Mouse (Mus musculus) neural tube, embryonic 12.5 days (tissue): ENCODE data around the gene Grhl3. TPM values are rescaled to one million over a fixed set of nuclear protein-coding genes. Genes with fewer than 3 reads are reported as not detected.

ENCODE experiments used
- ATAC-seq: fragments of 200-750 bp; cut with Nextera tagmentation; 2 replicates; pipeline ENCODE4 v1.8.0; 2017; ENCODE audit warnings: low read depth, mild to moderate bottlenecking, moderate TSS enrichment, moderate library complexity; ENCODE audit not compliant: low FRiP score
- H3K27ac ChIP-seq: fragments of 300-500 bp; sonication (generic); 2 replicates; pipeline ENCODE4 v1.5.1; 2016
- H3K27me3 ChIP-seq: fragments of 300-500 bp; sonication (generic); replicated peaks from 2 replicates; pipeline ENCODE4 v1.6.1; 2016; ENCODE audit warnings: mild to moderate bottlenecking
- H3K36me3 ChIP-seq: fragments of 300-500 bp; sonication (generic); 2 replicates; pipeline ENCODE4 v1.6.1; 2016; ENCODE audit warnings: mild to moderate bottlenecking
- H3K4me1 ChIP-seq: fragments of 300-500 bp; sonication (generic); 2 replicates; pipeline ENCODE4 v1.6.1; 2016
- H3K4me2 ChIP-seq: fragments of 300-500 bp; sonication (generic); replicated peaks from 2 replicates; pipeline ENCODE4 v1.6.1; 2016; ENCODE audit warnings: mild to moderate bottlenecking
- H3K4me3 ChIP-seq: fragments of 300-500 bp; sonication (generic); 2 replicates; pipeline ENCODE4 v1.5.1; 2016
- H3K9ac ChIP-seq: fragments of 300-500 bp; sonication (generic); 2 replicates; pipeline ENCODE4 v1.6.1; 2016; ENCODE audit warnings: mild to moderate bottlenecking
- H3K9me3 ChIP-seq: fragments of 300-500 bp; sonication (generic); 2 replicates; pipeline ENCODE4 v1.6.1; 2016; ENCODE audit warnings: mild to moderate bottlenecking
- WGBS: fragments of 180-500 bp; shearing (Covaris S2); methylation state at CpG from one replicate; pipeline ENCODE4 v1.1.7; 2016; 5-methylcytosine and 5-hydroxymethylcytosine counted together
- microRNA-seq: library from miRNA; unstranded; fragments of <30 nt; microRNA quantifications from one replicate; pipeline ENCODE4, GENCODE M21; 2017
- polyA plus RNA-seq: library from polyadenylated mRNA; unstranded; fragments of >200 nt; fragmentation: Nextera tagmentation; extraction: Ambion mirVana; gene quantifications from 2 replicates; pipeline ENCODE4 v1.2.1, GENCODE M21; 2016

The Grhl3 gene
- polyA plus RNA-seq, 1 experiment from 2014 or later, result 1.9 TPM

- H3K27me3 ChIP-seq, result no peaks in the 10 kb centered on the region
- 11% methylated on average over 18 of the region's 18 CpGs for WGBS
- no peaks in the 10 kb centered on the region for H3K36me3 ChIP-seq
- no peak overlapping the region for H3K4me3 ChIP-seq
- H3K27ac ChIP-seq, result no peak overlapping the region
- no peak overlapping the region for H3K9ac ChIP-seq
- H3K9me3 ChIP-seq, result 0 out of 2 replicates have a peak, but pooled peaks cover 5% of the 10 kb centered on the region
- peak overlapping the region; percentile 99 for H3K4me2 ChIP-seq
- H3K4me1 ChIP-seq, result peaks cover 16% of the 10 kb centered on the region
- ATAC-seq, result no peak
These were observed 77.6 kb downstream of the Grhl3 start for GRCm38 (mm10) chr4:135495810-135496209.

GRCm38 (mm10) chr4:135495397-135495791 is 78.0 kb downstream of the Grhl3 start:
- Histone ChIP-seq H3K9ac (no peak overlapping the region), H3K4me2 (peak overlapping the region; percentile 99), H3K27ac (no peak overlapping the region), H3K4me3 (peak overlapping the region; percentile 68), H3K9me3 (0 out of 2 replicates have a peak, but pooled peaks cover under 1% of the 10 kb centered on the region), H3K27me3 (no peaks in the 10 kb centered on the region), H3K4me1 (peaks cover 16% of the 10 kb centered on the region), H3K36me3 (no peaks in the 10 kb centered on the region)
- 16% methylated on average over 9 of the region's 9 CpGs for WGBS
- ATAC-seq, result no peak

DNA sequence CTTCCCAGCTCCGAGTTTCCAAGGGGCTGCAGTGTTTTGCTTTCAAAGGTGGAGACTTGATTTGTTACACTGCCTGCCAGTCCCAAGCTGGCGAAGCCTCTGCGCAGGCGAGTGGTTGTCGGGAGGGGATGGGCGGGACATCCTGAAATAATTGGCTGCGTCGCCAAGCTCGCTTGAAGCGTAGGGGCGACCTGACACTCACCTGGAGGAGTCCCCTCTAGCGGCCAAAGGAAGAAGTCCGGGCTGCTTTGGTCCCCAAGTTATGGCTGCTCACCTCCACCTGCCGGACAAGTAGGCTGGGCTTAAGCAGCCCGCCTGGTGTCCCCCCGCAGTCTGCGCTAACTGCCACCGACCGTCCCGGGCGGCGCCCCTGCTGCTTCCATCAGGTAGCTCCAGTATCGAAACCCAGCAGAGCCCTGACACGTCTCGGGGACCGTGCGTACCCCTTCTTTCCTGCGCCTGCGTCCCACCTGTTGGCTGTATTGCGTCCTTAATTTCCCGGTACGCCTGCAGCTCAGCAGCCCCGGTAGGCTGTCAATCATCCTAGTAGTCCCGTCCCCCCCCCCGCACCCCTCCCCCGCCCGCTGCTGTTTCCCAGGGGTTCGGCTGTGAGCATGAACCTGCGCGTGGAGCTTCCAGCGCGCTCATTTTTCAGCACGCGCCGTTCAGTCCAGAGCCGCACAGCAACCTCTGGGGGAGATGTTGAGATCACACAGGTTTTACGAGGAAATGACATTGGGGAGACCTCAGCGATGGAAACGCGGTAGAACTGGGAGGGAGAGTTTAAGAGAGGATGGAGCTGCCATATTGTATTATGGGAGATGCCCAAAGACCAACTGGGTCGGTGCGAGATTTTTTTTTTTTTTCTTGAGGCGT is 78.7 kb downstream of the Grhl3 start, which contains the start of the genes Stpg1 and Nipal3:
Gene Stpg1, plus strand, starts transcription at position 270 of the 876 bp plus-strand sequence.
Gene Nipal3, minus strand, starts transcription at position 518 of the 876 bp plus-strand sequence.
- H3K4me1 ChIP-seq, result peaks cover 16% of the 10 kb centered on the region
- no peak within 1 kb of the TSS for H3K27ac ChIP-seq
- peak; percentile 93 for ATAC-seq
- peak within 1 kb of the TSS; percentile 68 for H3K4me3 ChIP-seq
- no peaks in the 10 kb centered on the region for H3K9me3 ChIP-seq
- H3K27me3 ChIP-seq, result no peaks in the 10 kb centered on the region
- peak within 1 kb of the TSS; percentile 49 for H3K9ac ChIP-seq
- under 1% methylated on average over 53 of the region's 53 CpGs for WGBS
- peak within 1 kb of the TSS; percentile 99 for H3K4me2 ChIP-seq
- H3K36me3 ChIP-seq, result no peaks in the 10 kb centered on the region

DNA sequence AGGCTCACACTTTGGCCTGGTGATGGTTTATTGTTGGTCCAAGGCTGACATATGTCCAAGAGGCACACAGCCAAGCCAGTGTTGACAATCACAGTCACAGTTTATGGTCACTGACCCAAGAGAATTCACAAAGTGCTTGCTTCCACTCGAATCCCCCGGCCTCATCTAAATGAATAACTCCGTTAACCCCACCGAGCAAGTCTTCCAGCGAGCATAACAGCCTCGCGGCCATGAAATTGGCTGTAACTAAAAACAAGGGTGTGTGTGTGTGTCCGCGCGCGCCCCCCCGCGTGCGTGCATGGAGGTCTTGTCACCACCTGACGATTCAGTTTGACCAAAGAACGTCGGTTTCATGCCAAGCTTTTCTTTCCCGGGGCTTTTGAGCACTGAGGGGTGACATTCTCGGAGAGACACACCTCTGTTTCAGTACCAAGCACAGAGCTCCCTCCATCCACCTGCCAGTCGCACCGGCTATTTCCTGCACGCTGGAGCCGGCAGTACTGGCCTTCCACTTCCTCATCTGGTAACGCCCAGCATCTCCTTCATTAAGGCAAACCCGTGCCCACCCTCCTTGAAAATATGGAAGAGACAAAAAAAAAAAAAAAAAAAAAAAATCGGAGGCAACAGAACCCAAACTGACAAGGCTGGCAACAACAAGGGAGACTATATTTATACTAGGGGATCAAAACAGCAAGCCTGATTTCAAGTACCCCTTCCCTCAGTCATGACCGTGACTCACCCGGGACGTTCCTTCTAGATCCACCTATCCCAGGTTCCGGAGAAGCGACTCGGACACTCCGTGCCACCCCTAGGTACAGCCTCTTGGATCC is 79.5 kb downstream of the Grhl3 start:
- no peaks in the 10 kb centered on the region for H3K27me3 ChIP-seq
- 1% methylated on average over 33 of the region's 33 CpGs for WGBS
- peak overlapping the region; percentile 99 for H3K4me2 ChIP-seq
- peak overlapping the region; percentile 68 for H3K4me3 ChIP-seq
- peaks cover 16% of the 10 kb centered on the region for H3K4me1 ChIP-seq
- peak overlapping the region; percentile 49 for H3K9ac ChIP-seq
- no peaks in the 10 kb centered on the region for H3K9me3 ChIP-seq
- peak; percentile 17 for ATAC-seq
- peaks cover 3% of the 10 kb centered on the region; the same call in 1 of the 2 replicates for H3K36me3 ChIP-seq
- H3K27ac ChIP-seq, result no peak overlapping the region

DNA sequence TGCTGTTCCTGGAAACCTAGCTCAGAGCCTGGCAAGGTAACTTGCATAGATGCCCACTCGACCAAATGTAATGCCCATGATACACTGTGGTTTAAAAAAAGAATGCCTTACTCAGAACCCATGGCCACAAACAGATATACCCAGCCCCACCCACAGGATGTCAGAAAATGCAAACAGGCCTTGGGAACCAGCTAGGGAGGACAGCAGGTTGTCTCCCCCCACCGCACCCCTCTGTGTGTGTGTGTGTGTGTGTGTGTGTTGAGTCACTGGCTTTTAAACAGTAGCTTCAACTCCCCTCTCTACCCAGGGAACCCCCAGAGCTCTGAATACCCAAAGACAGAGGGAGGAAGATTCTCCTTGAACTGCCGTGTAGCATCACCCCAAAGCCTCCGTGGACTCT is 80.2 kb downstream of the Grhl3 start:
- H3K4me3 ChIP-seq, result peak overlapping the region; percentile 68; the same call in 1 of the 2 replicates
- WGBS, result 51% methylated on average over 4 of the region's 4 CpGs
- peak overlapping the region; percentile 99 for H3K4me2 ChIP-seq
- H3K27me3 ChIP-seq, result no peaks in the 10 kb centered on the region
- H3K36me3 ChIP-seq, result peaks cover 3% of the 10 kb centered on the region; the same call in 1 of the 2 replicates
- H3K9ac ChIP-seq, result no peak overlapping the region
- no peaks in the 10 kb centered on the region for H3K9me3 ChIP-seq
- no peak overlapping the region for H3K27ac ChIP-seq
- peaks cover 16% of the 10 kb centered on the region for H3K4me1 ChIP-seq
- no peak for ATAC-seq

Small RNAs within 50 kb of the gene (microRNA-seq; reads per million reads assigned to microRNA genes)
- not detected for gene Gm25317

Other genes with a start within 250 kb of the Grhl3 start
- 191 and 241 TPM in 2 replicates for gene Srrm1, start 220.3 kb downstream of the Grhl3 start, polyA plus RNA-seq
- gene Ncmap, start 175.4 kb downstream of the Grhl3 start, polyA plus RNA-seq, result 1.3 and 1.7 TPM in 2 replicates
- 21.7 and 22.2 TPM in 2 replicates for gene Rcan3, start 139.8 kb downstream of the Grhl3 start, polyA plus RNA-seq
- 0.41 TPM in 1 of 2 replicates, not detected in the other for gene Stpg1, start 78.8 kb downstream of the Grhl3 start, polyA plus RNA-seq
- gene Nipal3, start 78.6 kb downstream of the Grhl3 start, polyA plus RNA-seq, result 3.8 and 4.7 TPM in 2 replicates
- gene Ifnlr1, start 112.7 kb upstream of the Grhl3 start, polyA plus RNA-seq, result 0.15 and 0.22 TPM in 2 replicates
- not detected in 2 replicates for gene Il22ra1, start 154.5 kb upstream of the Grhl3 start, polyA plus RNA-seq
- 1.1 and 1.5 TPM in 2 replicates for gene Myom3, start 186.1 kb upstream of the Grhl3 start, polyA plus RNA-seq